Mouse (Mus musculus) WW6 (cell line): ENCODE results near the gene Nip7.
"Not testable (repeated sequence)": the region's sequence is repeated elsewhere in the genome, so short reads cannot be mapped to it uniquely, and the experiment has no call there.

Experiments
- DNase-seq: peaks from one replicate; pipeline ENCODE4 v3.0.0-alpha.2; 2013; ENCODE audit warnings: low read depth, low spot score

Nip7 gene

DNA sequence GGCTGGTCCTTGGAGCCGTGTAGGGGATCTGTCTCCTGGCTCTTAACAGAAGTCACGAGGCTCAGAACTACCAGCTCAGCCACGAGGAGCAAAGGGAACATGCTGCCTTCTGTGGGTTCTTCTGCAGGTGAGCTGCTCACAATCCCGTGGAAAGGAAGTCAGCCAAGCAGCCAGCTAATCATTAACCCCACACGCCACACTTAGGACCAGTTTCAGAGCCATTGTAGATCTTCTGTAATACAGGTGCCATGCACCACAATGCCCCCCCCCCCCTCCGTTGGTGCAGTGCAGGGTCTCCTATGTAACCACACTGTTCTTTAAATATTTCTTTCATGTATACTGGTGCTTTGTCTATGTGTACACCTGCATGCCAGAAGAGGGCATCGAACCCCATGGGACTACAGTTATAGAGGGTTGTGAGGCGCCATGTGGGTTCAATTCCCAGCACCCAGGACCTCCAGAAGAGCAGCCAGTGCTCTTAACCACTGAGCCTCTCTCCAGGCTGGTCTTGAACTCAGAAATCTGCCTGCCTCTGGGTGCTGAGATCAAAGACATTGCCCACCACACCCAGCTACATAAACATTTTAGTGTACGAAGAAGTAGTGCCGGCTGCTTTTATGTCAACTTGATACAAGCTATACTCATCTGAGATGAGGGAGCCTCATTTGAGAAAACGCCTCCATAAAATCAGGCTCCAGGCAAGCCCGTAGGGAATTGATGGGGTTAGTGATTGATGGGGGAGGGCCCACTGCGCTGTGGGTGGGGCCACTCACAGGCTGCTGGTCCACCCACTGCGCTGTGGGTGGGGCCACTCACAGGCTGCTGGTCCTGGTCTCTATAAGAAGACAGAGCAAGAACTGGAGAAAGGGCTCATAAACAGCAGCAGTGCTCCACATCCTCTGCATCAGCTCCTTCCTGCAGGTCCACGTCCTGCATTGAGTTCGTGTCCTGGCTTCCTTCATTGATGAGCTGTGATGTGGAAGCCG is 9.1 kb downstream of the Nip7 start, which contains the start of gene Tmed6:
Gene Tmed6, minus strand, starts transcription at position 134 of the 986 bp plus-strand sequence.
- peak; percentile 64 for DNase-seq

DNA sequence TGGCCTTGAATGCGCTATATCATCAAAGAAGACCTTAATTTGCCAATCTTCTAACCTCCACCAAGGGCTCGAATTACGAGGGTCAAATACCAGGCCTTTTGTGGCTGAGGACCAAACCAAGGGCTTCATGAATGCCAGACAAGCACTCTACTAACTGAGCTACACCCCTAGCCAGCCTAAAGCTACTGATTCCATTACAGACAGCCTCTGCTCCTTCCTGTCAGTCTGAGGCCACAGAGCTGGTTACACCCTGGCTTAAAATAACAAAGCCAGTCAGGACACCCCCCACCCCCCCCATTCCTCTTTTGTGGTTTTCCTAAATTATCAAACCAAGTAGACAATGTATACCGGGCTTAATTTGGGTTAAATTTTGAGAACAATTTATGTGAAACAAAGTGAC is 17.0 kb downstream of the Nip7 start:
- DNase-seq, result no peak

DNA sequence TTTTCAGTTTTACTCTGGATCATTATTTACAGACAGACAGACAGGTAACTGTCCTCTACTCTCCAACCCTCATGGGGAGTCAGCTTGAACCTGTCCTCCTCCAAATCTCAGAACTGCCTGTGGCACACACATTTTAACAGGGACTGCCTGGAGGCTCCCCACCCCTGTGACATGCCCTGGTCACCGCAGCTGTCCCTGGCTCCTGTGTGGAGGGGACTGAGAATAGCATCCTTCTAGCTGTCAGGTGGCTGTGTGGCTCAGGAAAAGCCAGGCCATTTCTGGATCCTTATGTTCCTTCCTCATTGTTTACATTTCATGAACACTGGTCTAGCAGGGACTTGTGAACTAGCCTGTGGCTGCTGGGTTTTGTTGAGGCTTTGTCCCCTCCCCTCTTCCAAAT is 17.5 kb downstream of the Nip7 start:
- DNase-seq, result no peak

- DNase-seq, result no peak
Observed at GRCm38 (mm10) chr8:107076239-107076888, 19.7 kb downstream of the Nip7 start.

DNA sequence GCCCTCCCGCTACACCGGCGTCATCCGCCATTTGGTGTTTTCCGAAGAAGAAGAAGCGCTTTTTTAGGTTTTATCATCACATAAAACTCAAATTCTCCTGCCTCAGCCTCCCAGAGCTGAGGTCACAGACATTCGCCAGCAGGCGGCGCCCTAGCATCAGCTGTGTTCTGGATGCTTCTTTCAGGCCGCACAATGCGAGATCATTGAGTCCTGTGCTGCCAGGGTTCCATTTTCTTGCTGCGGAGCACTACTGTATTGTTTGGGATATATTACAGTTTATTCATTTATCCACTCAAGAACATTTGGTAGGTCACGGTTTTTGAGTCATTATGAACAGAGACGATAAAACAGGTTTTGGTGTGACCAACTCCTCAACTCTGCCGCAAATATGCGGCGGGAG is 28.7 kb downstream of the Nip7 start:
- peak; percentile 69 for DNase-seq

DNA sequence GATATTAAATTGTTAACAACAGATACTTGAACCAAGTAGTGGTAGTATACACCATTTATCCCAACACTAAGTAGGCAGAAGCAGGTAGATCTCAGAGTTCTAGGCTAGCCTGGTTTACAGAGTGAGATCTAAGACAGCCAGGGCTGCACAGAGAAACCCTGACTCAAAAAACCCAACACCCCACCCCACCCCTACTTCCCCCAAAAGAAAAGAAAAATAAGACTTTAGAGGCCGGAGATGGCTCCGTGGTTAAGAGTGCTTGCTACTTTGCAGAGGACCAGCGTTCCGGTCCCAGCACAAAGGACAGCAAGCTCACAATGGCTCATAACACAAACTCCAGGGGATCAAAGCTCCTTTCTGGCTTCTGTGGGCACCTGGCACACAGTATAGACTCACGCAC is 29.3 kb downstream of the Nip7 start:
- DNase-seq, result no peak

GRCm38 (mm10) chr8:107088526-107089063 is 31.9 kb downstream of the Nip7 start:
- DNase-seq, result no peak

DNA sequence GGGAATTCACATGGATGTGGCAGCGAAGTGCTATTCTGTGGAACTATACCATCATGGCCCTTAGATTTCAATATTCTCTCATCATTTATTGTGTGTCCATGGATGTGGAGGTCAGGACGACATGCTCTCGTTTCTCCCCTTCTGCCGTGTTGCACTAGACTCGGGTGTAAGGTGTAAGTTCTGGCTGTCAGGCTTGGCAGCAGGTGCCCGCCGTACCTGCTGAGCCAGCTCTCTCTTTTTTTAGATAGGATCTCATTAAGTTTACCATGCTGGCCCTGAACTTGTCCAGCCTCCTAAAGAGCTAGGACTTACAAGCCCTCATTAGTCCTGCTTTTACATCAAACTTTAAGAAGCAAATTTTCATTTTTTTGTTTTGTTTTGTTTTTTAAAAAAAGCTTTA is 33.9 kb downstream of the Nip7 start:
- no peak for DNase-seq

DNA sequence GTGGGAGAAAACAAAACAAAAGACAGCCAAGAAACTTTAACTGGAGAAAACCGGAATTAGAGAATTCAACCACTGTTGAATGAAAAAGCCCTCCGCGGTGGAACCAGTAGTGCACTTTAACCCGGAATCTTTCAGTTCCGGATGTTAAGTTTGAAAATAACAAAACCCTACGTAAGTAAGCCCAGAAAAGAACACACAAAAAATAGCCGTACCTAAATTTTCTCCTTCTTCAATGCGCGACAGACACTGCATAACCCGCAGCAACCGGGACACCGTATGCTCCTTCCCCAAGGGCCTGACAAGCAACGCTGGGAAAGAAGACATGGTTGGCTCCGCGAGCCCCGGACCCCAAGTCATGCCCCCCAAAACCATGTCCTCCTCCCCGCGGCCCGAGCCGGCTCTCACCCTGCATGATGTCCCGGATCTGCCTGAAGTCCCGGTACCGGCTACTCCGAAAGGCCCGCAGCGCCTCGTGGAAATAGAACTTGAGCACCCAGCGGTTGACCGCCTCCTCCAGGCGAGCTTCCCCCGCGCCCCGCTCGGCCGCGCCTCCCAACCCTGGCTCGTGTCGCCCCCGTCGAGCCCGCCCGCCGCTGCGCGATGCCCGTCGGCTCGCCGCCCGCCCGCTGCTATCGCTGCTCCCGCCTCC is 39.2 kb downstream of the Nip7 start:
- no peak for DNase-seq

- peak; percentile 93 for DNase-seq
Observed at GRCm38 (mm10) chr8:107096366-107097036, 39.8 kb downstream of the Nip7 start, which contains the start of gene Terf2. TSS of gene Terf2 (minus strand) at chr8:107096547.

DNA sequence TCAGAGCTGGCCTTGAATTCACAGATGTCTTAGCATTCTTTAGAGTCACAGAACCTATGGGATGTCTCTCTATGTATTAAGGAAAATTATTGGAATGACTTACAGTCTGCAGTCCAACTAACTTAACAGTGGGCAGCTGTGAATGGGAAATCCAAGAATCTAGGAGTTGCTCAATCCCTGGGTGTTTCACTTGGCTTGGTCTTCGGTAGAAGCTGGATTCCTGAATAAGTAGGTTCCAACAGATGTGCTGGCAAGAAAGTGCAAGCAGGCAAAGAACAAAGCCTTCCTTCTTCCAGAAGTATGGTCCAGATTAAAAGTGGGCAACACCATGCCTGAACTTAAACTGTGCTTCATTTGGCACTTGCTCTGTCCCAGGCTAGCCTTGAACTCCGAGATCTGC is 44.0 kb downstream of the Nip7 start:
- DNase-seq, result no peak

- DNase-seq, result no peak
Observed at GRCm38 (mm10) chr8:107104547-107104946, 47.9 kb downstream of the Nip7 start.

GRCm38 (mm10) chr8:107108089-107108488 is 51.4 kb downstream of the Nip7 start:
- DNase-seq, result not testable (repeated sequence)

GRCm38 (mm10) chr8:107108978-107109720 is 52.5 kb downstream of the Nip7 start:
- DNase-seq, result peak; percentile 85

- DNase-seq, result no peak
Observed at GRCm38 (mm10) chr8:107109816-107110435, 53.2 kb downstream of the Nip7 start.
